12 mouse cellular contexts compared by ENCODE assay signal in genomic region chr15:79350866-79351265, GRCm38 (mm10). TPM values are rescaled to one million over a fixed set of nuclear protein-coding genes. Genes with fewer than 3 reads are reported as not detected.
DNase-seq lines count a peak whose midpoint lies in the region; ATAC-seq lines count a peak whose summit lies in the region.
"Had no signal": no experiment of that assay in that cellular context is flagged by ENCODE, and none has a peak within 500 bp of the region (broad histone marks: within the 10 kb centered on the region; RNA-seq: fewer than 3 reads in every experiment).

No protein-coding gene starts in this region.

- peaks cover 52% of the 10 kb centered on the region for H3K4me1 ChIP-seq in hindbrain, embryonic 10.5 days (replicated peaks)
- H3K4me1 ChIP-seq in hindbrain, embryonic 14.5 days (replicated peaks; ENCODE audit: control insufficient read depth, insufficient read depth, low read length) = 0 out of 2 replicates have a peak, but pooled peaks cover 5% of the 10 kb centered on the region
- peaks cover 3% of the 10 kb centered on the region; the same call in 1 of the 2 replicates for H3K4me1 ChIP-seq in embryonic facial prominence, embryonic 14.5 days (ENCODE audit: control insufficient read depth, insufficient read depth, low read length)
- peaks cover 64% of the 10 kb centered on the region for H3K4me1 ChIP-seq in liver, embryonic 15.5 days (replicated peaks)

- 0 out of 2 replicates have a peak overlapping the region, but pooled peaks have one; percentile 20 for H3K4me3 ChIP-seq in hindbrain, embryonic 10.5 days
- H3K4me3 ChIP-seq in hindbrain, embryonic 14.5 days (replicated peaks; ENCODE audit: low read length) = no peak overlapping the region
- no peak overlapping the region for H3K4me3 ChIP-seq in embryonic facial prominence, embryonic 14.5 days (ENCODE audit: low read depth, low read length)
- no peak overlapping the region for H3K4me3 ChIP-seq in liver, embryonic 15.5 days (replicated peaks)
- H3K4me3 ChIP-seq: myocyte had no signal

- no peak overlapping the region for H3K4me2 ChIP-seq in hindbrain, embryonic 14.5 days (replicated peaks)
- H3K4me2 ChIP-seq in embryonic facial prominence, embryonic 14.5 days (ENCODE audit: low read depth, low read length) = peak overlapping the region; percentile 24; the same call in 1 of the 2 replicates
- H3K4me2 ChIP-seq in liver, embryonic 15.5 days = peak overlapping the region; percentile 25; the same call in 1 of the 2 replicates

- H3K27ac ChIP-seq in hindbrain, embryonic 10.5 days = peak overlapping the region; percentile 66; the same call in 1 of the 2 replicates
- no peak overlapping the region for H3K27ac ChIP-seq in hindbrain, embryonic 14.5 days
- no peak overlapping the region for H3K27ac ChIP-seq in embryonic facial prominence, embryonic 14.5 days (replicated peaks; ENCODE audit: low read depth, low read length)
- H3K27ac ChIP-seq in liver, embryonic 15.5 days (replicated peaks) = no peak overlapping the region

- H3K9me3 ChIP-seq in hindbrain, embryonic 10.5 days = no peaks in the 10 kb centered on the region
- no peaks in the 10 kb centered on the region for H3K9me3 ChIP-seq in hindbrain, embryonic 14.5 days (ENCODE audit: control insufficient read depth, low read length)
- H3K9me3 ChIP-seq in embryonic facial prominence, embryonic 14.5 days (ENCODE audit: control insufficient read depth, low read length) = no peaks in the 10 kb centered on the region
- H3K9me3 ChIP-seq in liver, embryonic 15.5 days (replicated peaks) = no peaks in the 10 kb centered on the region

- no peak for DNase-seq in hindbrain, embryonic 10.5 days (ENCODE audit: low spot score)
- DNase-seq in hindbrain, embryonic 14.5 days (ENCODE audit: low spot score) = no peak
- DNase-seq in A20 (ENCODE audit: low read depth, low spot score) = peak; percentile 73
- no peak for DNase-seq in embryonic facial prominence, embryonic 14.5 days (ENCODE audit: low spot score)
- DNase-seq in layer of hippocampus, adult 9-11 months = no peak
- no peak for DNase-seq in testis, postnatal 14 days (ENCODE audit: low spot score)
- DNase-seq: right cerebral cortex, postnatal 25 days had no signal

- H3K36me3 ChIP-seq in hindbrain, embryonic 10.5 days = no peaks in the 10 kb centered on the region
- H3K36me3 ChIP-seq in hindbrain, embryonic 14.5 days (replicated peaks; ENCODE audit: control insufficient read depth, insufficient read depth) = no peaks in the 10 kb centered on the region
- no peaks in the 10 kb centered on the region for H3K36me3 ChIP-seq in embryonic facial prominence, embryonic 14.5 days (ENCODE audit: control insufficient read depth, insufficient read depth, low read length)
- H3K36me3 ChIP-seq in liver, embryonic 15.5 days (replicated peaks) = no peaks in the 10 kb centered on the region

- no peak overlapping the region for H3K9ac ChIP-seq in hindbrain, embryonic 14.5 days
- H3K9ac ChIP-seq in embryonic facial prominence, embryonic 14.5 days (ENCODE audit: low read depth, low read length) = no peak overlapping the region
- no peak overlapping the region for H3K9ac ChIP-seq in liver, embryonic 15.5 days

- 92% methylated on average over 4 of the region's 4 CpGs for WGBS in hindbrain, embryonic 10.5 days
- 96% methylated on average over 4 of the region's 4 CpGs for WGBS in hindbrain, embryonic 14.5 days
- 94% methylated on average over 4 of the region's 4 CpGs for WGBS in embryonic facial prominence, embryonic 14.5 days
- WGBS in liver, embryonic 15.5 days (ENCODE audit: insufficient replicate concordance) = 63% methylated on average over 4 of the region's 4 CpGs

- H3K27me3 ChIP-seq in hindbrain, embryonic 10.5 days (ENCODE audit: insufficient read depth, poor library complexity, severe bottlenecking) = peaks cover 45% of the 10 kb centered on the region
- H3K27me3 ChIP-seq in hindbrain, embryonic 14.5 days (ENCODE audit: control insufficient read depth, insufficient read depth, low read length) = peaks cover 8% of the 10 kb centered on the region
- H3K27me3 ChIP-seq in embryonic facial prominence, embryonic 14.5 days (replicated peaks; ENCODE audit: control insufficient read depth, insufficient read depth, low read length) = no peaks in the 10 kb centered on the region
- H3K27me3 ChIP-seq in liver, embryonic 15.5 days = peaks cover 51% of the 10 kb centered on the region

- no peak for ATAC-seq in hindbrain, embryonic 14.5 days (ENCODE audit: low FRiP score)
- no peak for ATAC-seq in embryonic facial prominence, embryonic 14.5 days (ENCODE audit: low read depth)
- ATAC-seq in liver, embryonic 15.5 days (ENCODE audit: insufficient read depth) = no peak
- no peak for ATAC-seq in megakaryocyte-erythroid progenitor cell, adult 5-6 weeks (replicated peaks; ENCODE audit: low FRiP score, low TSS enrichment, poor library complexity, severe bottlenecking)
- ATAC-seq: activated CD4-positive, CD25-positive, alpha-beta regulatory T cell, adult 4 months; forebrain, embryonic 16.5 days had no signal

RNA-seq across cellular contexts. Expression of gene Maff, which starts 4.4 kb away (rescaled TPM):
- polyA plus RNA-seq in hindbrain, embryonic 10.5 days (2016; fragmentation: Nextera tagmentation; extraction: Ambion mirVana) = 0.97 and 1.1 TPM in 2 replicates
- polyA plus RNA-seq in hindbrain, embryonic 14.5 days (2014; fragmentation: Nextera tagmentation; extraction: Ambion mirVana) = 1.1 TPM in 2 replicates
- 2.6 and 2.8 TPM in 2 replicates for polyA plus RNA-seq in embryonic facial prominence, embryonic 14.5 days (2014; fragmentation: Nextera tagmentation; extraction: Ambion mirVana)
- polyA plus RNA-seq in liver, embryonic 15.5 days (2015; fragmentation: Nextera tagmentation; extraction: Ambion mirVana) = 2.1 and 2.6 TPM in 2 replicates
- total RNA-seq in megakaryocyte-erythroid progenitor cell, adult 5-6 weeks (2014; fragmentation: Nextera tagmentation) = 2.7 TPM in 1 of 2 replicates, not detected in the other
- total RNA-seq in megakaryocyte-erythroid progenitor cell, adult 5-6 weeks (2017) = 6.7 and 8.8 TPM in 2 replicates

RNA-seq across cellular contexts. Expression of gene Pla2g6, which starts 22.7 kb away (rescaled TPM):
- polyA plus RNA-seq in hindbrain, embryonic 10.5 days (2016; fragmentation: Nextera tagmentation; extraction: Ambion mirVana) = 24.2 and 25.3 TPM in 2 replicates
- 21.2 and 22.9 TPM in 2 replicates for polyA plus RNA-seq in hindbrain, embryonic 14.5 days (2014; fragmentation: Nextera tagmentation; extraction: Ambion mirVana)
- polyA plus RNA-seq in embryonic facial prominence, embryonic 14.5 days (2014; fragmentation: Nextera tagmentation; extraction: Ambion mirVana) = 13.3 and 14.6 TPM in 2 replicates
- 14.8 and 15.6 TPM in 2 replicates for polyA plus RNA-seq in liver, embryonic 15.5 days (2015; fragmentation: Nextera tagmentation; extraction: Ambion mirVana)
- 26.7 and 34.4 TPM in 2 replicates for total RNA-seq in megakaryocyte-erythroid progenitor cell, adult 5-6 weeks (2014; fragmentation: Nextera tagmentation)
- total RNA-seq in megakaryocyte-erythroid progenitor cell, adult 5-6 weeks (2017) = 8.0 and 12.4 TPM in 2 replicates

RNA-seq across cellular contexts. Expression of gene Tmem184b, which starts 52.5 kb away (rescaled TPM):
- 54.8 and 56.2 TPM in 2 replicates for polyA plus RNA-seq in hindbrain, embryonic 10.5 days (2016; fragmentation: Nextera tagmentation; extraction: Ambion mirVana)
- polyA plus RNA-seq in hindbrain, embryonic 14.5 days (2014; fragmentation: Nextera tagmentation; extraction: Ambion mirVana) = 39.9 and 40.0 TPM in 2 replicates
- polyA plus RNA-seq in embryonic facial prominence, embryonic 14.5 days (2014; fragmentation: Nextera tagmentation; extraction: Ambion mirVana) = 73.0 and 77.6 TPM in 2 replicates
- polyA plus RNA-seq in liver, embryonic 15.5 days (2015; fragmentation: Nextera tagmentation; extraction: Ambion mirVana) = 11.6 and 11.7 TPM in 2 replicates
- 8.3 and 9.2 TPM in 2 replicates for total RNA-seq in megakaryocyte-erythroid progenitor cell, adult 5-6 weeks (2014; fragmentation: Nextera tagmentation)
- total RNA-seq in megakaryocyte-erythroid progenitor cell, adult 5-6 weeks (2017) = 1.8 and 5.0 TPM in 2 replicates
